Mouse (Mus musculus): Measurements from ENCODE around the gene Cpne4.

GRCm38 (mm10) chr9:104616691-104617090 lies 69.6 kb downstream of the Cpne4 start:
- no peak for TF ChIP-seq CTCF (IDR thresholded peaks at IDR 0.05; ENCODE audit: extremely low read depth, insufficient read depth, insufficient read length, insufficient replicate concordance)
- TF ChIP-seq POLR2A (IDR thresholded peaks at IDR 0.05; ENCODE audit: low read depth, low read length), result no peak
